Mouse (Mus musculus): ENCODE measurements at regions not wholly inside any gene's neighbourhood (a gene's known extent, or its start where the extent isn't known, plus 50 kb on each side); places are given as distances from the start of the nearest gene placed in this dataset.

DNA sequence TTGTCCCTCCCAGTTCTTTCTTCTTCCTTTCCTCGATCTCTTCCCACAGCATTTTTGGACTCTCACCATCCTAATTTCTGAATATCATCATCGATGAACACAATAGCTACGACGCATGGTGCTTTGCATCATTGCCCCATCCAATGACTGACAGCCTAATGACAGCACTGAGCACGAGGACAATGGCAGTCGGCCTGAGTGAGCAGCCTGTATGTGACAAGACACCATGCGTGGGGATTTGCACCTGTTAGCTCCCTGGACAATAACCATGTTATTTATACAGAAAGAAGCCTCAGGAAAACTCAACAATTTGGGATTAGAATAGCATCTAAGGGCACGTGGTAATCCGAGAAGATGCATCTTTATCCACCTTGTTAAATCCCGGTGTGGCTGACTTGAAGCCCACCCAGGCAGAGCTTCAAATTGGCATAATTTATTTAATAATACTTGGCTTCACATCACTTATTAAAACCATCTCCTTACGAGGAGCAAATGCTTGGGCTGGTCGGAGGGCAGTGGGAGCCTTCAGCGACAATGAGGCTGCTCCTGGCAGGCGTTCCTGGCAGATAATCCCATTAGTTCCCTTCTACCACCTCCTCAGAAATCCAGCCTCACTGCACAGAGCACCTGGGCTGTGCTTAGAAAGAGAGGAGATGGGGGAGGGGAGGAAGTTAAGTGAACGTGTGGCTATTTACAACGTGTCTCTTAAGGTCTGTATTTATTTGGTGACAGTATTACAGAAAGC is 85.4 kb downstream of the Cxcl12 start:
- Histone ChIP-seq H3K9ac (ENCODE audit: low read depth, low read length) (no peak overlapping the region), H3K9me3 (replicated peaks; ENCODE audit: control insufficient read depth, low read length) (no peaks in the 10 kb centered on the region), H3K27me3 (ENCODE audit: control insufficient read depth, insufficient read depth, low read length) (no peaks in the 10 kb centered on the region), H3K4me2 (no peak overlapping the region), H3K36me3 (ENCODE audit: control insufficient read depth, insufficient read depth, low read length) (no peaks in the 10 kb centered on the region), H3K4me3 (ENCODE audit: low read depth, low read length) (no peak overlapping the region), H3K4me1 (ENCODE audit: control insufficient read depth, insufficient read depth, low read length) (peaks cover 20% of the 10 kb centered on the region), H3K27ac (ENCODE audit: low read depth, low read length) (no peak overlapping the region)
- 56% methylated on average over 16 of the region's 16 CpGs for WGBS (ENCODE audit: insufficient replicate concordance)
- ATAC-seq (replicated peaks; ENCODE audit: insufficient number of reproducible peaks, low FRiP score, low TSS enrichment) = no peak

DNA sequence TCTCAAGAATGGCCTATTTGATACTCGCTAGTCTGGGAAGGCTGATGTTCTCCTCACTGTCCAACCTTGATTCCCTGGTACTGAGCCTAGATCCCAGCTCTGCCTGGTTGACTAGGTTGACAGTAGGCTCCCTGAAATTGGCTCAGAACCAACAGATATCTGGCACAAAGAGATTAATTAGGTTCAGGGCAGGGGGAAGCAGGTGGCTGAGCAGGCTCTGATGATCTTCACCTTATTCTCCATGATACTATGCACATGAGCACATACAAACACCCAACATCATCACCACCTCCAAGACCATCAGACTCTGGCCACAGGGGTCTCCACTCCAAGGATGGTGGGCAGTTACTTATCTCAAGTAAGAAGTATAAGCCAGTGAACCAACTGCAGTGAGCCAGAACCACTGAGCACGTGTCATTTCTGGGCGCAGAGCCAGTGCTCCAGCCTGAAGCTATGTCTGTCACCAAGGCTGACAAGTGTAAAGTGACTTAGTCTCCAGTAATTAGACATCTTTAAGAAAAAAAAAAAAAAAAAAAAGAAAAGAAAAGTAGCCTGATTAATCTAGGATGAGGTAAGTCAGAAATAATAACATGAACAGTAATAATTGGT is 86.4 kb downstream of the Cxcl12 start:
- no peak overlapping the region for H3K9ac ChIP-seq (ENCODE audit: low read depth, low read length)
- no peak overlapping the region for H3K4me3 ChIP-seq (ENCODE audit: low read depth, low read length)
- H3K9me3 ChIP-seq (replicated peaks; ENCODE audit: control insufficient read depth, low read length) = no peaks in the 10 kb centered on the region
- ATAC-seq (replicated peaks; ENCODE audit: insufficient number of reproducible peaks, low FRiP score, low TSS enrichment) = peak; percentile 42; the same call in 1 of the 2 replicates
- 60% methylated on average over 3 of the region's 3 CpGs for WGBS (ENCODE audit: insufficient replicate concordance)
- H3K4me1 ChIP-seq (ENCODE audit: control insufficient read depth, insufficient read depth, low read length) = peaks cover 18% of the 10 kb centered on the region
- 0 out of 2 replicates have a peak overlapping the region, but pooled peaks have one; percentile 12 for H3K27ac ChIP-seq (ENCODE audit: low read depth, low read length)
- H3K27me3 ChIP-seq (ENCODE audit: control insufficient read depth, insufficient read depth, low read length) = no peaks in the 10 kb centered on the region
- H3K36me3 ChIP-seq (ENCODE audit: control insufficient read depth, insufficient read depth, low read length) = no peaks in the 10 kb centered on the region
- H3K4me2 ChIP-seq = no peak overlapping the region

DNA sequence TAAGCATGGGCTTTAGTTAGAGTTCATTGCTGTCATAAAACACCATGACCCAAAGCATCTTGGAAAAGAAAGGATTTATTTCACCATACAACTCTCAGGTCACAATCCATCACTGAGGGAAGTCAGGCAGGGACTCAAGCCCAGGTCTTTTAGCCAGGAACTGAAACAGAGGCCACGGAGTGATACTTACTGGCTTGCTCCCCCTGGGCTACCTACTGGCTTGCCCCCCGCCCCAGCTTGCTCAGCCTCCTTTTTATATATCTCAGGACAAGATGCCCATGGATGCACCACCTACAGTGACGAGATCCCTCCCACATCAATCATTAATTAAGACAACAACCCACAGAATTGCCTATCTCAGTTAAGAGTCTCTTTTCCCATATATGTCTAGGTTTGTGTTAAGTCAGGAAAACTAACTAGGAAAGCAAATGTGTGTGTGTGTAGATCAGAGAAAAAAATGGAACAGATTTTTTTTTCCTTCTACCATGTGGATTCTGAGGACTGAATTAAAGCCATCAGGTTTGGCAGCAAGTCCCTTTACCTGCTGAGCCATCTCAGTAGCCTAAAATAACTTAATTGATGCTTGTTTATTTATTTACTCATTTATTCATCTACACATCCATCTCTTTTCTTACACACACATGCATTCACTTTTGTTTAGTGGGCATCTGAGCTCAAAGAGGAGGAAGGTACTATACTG is 87.2 kb downstream of the Cxcl12 start:
- H3K9ac ChIP-seq (ENCODE audit: low read depth, low read length) = no peak overlapping the region

DNA sequence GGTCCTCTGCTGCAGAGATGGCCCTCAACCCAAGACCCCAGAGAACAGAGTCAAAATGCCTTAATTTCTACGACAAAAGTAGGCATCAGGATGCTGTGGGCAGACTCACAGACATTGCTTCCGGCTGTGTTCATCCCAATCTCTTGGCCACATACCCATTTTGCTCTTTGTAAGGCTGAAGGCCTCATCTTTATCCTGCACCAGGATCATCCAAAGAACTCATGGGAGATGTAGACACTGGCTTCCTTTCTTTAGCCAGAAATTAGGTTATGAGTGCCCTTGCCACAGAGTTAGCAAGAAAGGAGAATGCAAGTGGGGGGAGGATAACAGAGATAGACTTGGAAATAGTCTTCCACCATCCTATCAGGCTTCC is 87.8 kb downstream of the Cxcl12 start:
- Histone ChIP-seq H3K9ac (ENCODE audit: low read depth, low read length) (no peak overlapping the region), H3K27ac (ENCODE audit: low read depth, low read length) (no peak overlapping the region), H3K4me2 (no peak overlapping the region), H3K4me3 (ENCODE audit: low read depth, low read length) (no peak overlapping the region), H3K27me3 (ENCODE audit: control insufficient read depth, insufficient read depth, low read length) (no peaks in the 10 kb centered on the region), H3K36me3 (ENCODE audit: control insufficient read depth, insufficient read depth, low read length) (no peaks in the 10 kb centered on the region), H3K4me1 (ENCODE audit: control insufficient read depth, insufficient read depth, low read length) (peaks cover 18% of the 10 kb centered on the region), H3K9me3 (replicated peaks; ENCODE audit: control insufficient read depth, low read length) (no peaks in the 10 kb centered on the region)
- WGBS (ENCODE audit: insufficient replicate concordance) = 91% methylated on average over 2 of the region's 2 CpGs
- ATAC-seq (replicated peaks; ENCODE audit: insufficient number of reproducible peaks, low FRiP score, low TSS enrichment) = no peak

More for the DNA sequence above, 87.2 kb downstream of the Cxcl12 start:
- H3K27ac ChIP-seq (ENCODE audit: low read depth, low read length) = no peak overlapping the region
- no peaks in the 10 kb centered on the region for H3K36me3 ChIP-seq (ENCODE audit: control insufficient read depth, insufficient read depth, low read length)
- ATAC-seq (replicated peaks; ENCODE audit: insufficient number of reproducible peaks, low FRiP score, low TSS enrichment) = no peak
- peaks cover 18% of the 10 kb centered on the region for H3K4me1 ChIP-seq (ENCODE audit: control insufficient read depth, insufficient read depth, low read length)
- no peak overlapping the region for H3K4me2 ChIP-seq
- no peaks in the 10 kb centered on the region for H3K27me3 ChIP-seq (ENCODE audit: control insufficient read depth, insufficient read depth, low read length)
- no peaks in the 10 kb centered on the region for H3K9me3 ChIP-seq (replicated peaks; ENCODE audit: control insufficient read depth, low read length)
- no peak overlapping the region for H3K4me3 ChIP-seq (ENCODE audit: low read depth, low read length)
- 63% methylated on average over 3 of the region's 3 CpGs for WGBS (ENCODE audit: insufficient replicate concordance)

DNA sequence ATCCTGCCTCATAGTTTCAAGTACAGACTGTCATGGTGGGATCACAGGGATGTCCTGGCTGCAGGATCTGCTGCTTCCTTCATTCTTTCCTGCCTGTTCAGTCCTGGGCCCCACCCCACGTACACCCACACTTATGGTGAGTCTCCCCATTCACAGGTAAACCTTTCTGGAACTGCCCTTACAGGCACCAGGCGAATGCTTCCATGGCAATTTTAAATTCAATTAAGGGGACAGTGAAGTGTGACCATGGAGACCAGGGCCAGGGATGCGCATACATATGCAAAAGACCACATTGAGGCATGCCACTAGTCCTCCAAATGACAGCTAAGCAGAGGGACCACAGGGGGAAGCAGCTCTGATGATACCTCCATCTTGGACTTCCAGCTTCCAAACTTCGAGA is 89.3 kb downstream of the Cxcl12 start:
- Histone ChIP-seq H3K4me2 (no peak overlapping the region), H3K9me3 (replicated peaks; ENCODE audit: control insufficient read depth, low read length) (no peaks in the 10 kb centered on the region), H3K4me3 (ENCODE audit: low read depth, low read length) (no peak overlapping the region), H3K27me3 (ENCODE audit: control insufficient read depth, insufficient read depth, low read length) (no peaks in the 10 kb centered on the region), H3K36me3 (ENCODE audit: control insufficient read depth, insufficient read depth, low read length) (no peaks in the 10 kb centered on the region), H3K9ac (ENCODE audit: low read depth, low read length) (no peak overlapping the region), H3K4me1 (ENCODE audit: control insufficient read depth, insufficient read depth, low read length) (peaks cover 9% of the 10 kb centered on the region), H3K27ac (ENCODE audit: low read depth, low read length) (no peak overlapping the region)
- 80% methylated on average over 4 of the region's 4 CpGs for WGBS (ENCODE audit: insufficient replicate concordance)
- ATAC-seq (replicated peaks; ENCODE audit: insufficient number of reproducible peaks, low FRiP score, low TSS enrichment) = no peak

DNA sequence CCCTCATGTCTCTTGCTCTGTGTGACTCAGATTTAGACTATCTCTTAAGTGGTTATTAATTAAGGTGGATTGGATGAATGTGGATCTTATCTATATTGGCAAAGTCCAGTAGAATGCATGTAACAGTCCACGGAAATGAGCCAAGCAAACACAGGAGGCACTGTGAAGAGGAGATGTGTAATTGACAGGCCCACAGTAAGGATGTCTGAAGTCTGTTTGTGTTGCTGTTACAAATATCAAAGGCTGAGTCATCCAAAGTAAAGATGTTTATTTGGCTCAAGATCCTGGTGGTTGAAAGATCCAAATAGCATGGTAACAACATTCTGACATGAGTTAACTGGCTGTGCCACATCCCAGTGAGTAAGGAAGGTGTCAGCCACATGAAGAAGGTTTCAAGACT is 99.6 kb downstream of the Cxcl12 start:
- H3K4me1 ChIP-seq (ENCODE audit: control insufficient read depth, insufficient read depth, low read length) = peaks cover 4% of the 10 kb centered on the region
- 64% methylated on average over 1 of the region's 1 CpGs for WGBS (ENCODE audit: insufficient replicate concordance)
- H3K4me3 ChIP-seq (ENCODE audit: low read depth, low read length) = no peak overlapping the region
- H3K27me3 ChIP-seq (ENCODE audit: control insufficient read depth, insufficient read depth, low read length) = no peaks in the 10 kb centered on the region
- H3K36me3 ChIP-seq (ENCODE audit: control insufficient read depth, insufficient read depth, low read length) = no peaks in the 10 kb centered on the region
- no peaks in the 10 kb centered on the region for H3K9me3 ChIP-seq (replicated peaks; ENCODE audit: control insufficient read depth, low read length)
- no peak overlapping the region for H3K9ac ChIP-seq (ENCODE audit: low read depth, low read length)
- no peak for ATAC-seq (replicated peaks; ENCODE audit: insufficient number of reproducible peaks, low FRiP score, low TSS enrichment)
- H3K4me2 ChIP-seq = no peak overlapping the region
- H3K27ac ChIP-seq (ENCODE audit: low read depth, low read length) = no peak overlapping the region

DNA sequence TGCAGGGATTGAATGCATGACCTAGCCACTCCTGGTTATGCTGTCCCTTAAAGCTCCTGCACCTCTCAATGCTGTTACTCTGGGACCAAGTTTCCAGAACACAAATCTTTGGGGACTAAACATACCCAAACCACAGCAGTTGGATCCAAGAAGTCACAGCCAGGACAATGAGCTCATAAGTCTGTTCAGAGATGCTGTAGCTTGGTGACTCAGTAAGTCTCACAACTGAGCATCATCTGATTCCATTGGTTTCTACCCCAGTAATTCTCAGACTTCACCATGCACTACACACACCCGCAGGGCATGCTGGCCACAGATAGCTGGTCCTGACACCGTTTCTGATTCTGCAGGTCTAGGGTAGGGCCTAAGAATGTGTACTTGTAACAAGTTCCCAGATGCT is 100.0 kb downstream of the Cxcl12 start:
- no peaks in the 10 kb centered on the region for H3K27me3 ChIP-seq (ENCODE audit: control insufficient read depth, insufficient read depth, low read length)
- peaks cover 4% of the 10 kb centered on the region for H3K4me1 ChIP-seq (ENCODE audit: control insufficient read depth, insufficient read depth, low read length)
- no peak for ATAC-seq (replicated peaks; ENCODE audit: insufficient number of reproducible peaks, low FRiP score, low TSS enrichment)
- H3K27ac ChIP-seq (ENCODE audit: low read depth, low read length) = no peak overlapping the region
- H3K9me3 ChIP-seq (replicated peaks; ENCODE audit: control insufficient read depth, low read length) = no peaks in the 10 kb centered on the region
- no peak overlapping the region for H3K4me3 ChIP-seq (ENCODE audit: low read depth, low read length)
- no peak overlapping the region for H3K4me2 ChIP-seq
- 68% methylated on average over 2 of the region's 2 CpGs for WGBS (ENCODE audit: insufficient replicate concordance)
- H3K9ac ChIP-seq (ENCODE audit: low read depth, low read length) = no peak overlapping the region
- no peaks in the 10 kb centered on the region for H3K36me3 ChIP-seq (ENCODE audit: control insufficient read depth, insufficient read depth, low read length)

DNA sequence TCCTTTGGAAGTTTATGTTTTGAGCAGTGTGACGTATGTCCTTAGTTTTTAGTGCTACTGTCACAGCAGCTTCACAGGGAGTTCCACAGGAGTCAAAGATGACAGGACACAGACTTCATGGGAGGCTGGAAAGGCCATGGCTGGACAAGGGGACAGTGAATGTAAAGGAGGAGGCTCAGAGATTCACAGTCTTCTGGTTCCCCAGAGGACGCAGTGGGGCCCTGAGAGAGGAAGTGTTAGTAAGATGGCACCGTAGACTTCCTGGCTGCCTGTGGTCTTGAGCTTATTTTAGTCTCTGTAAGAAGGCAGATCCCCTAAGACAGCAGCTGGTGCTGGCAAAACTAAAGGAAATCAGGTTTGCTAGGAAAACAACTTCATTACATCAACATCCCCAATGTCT is 101.9 kb downstream of the Cxcl12 start:
- Histone ChIP-seq H3K4me2 (no peak overlapping the region), H3K9me3 (replicated peaks; ENCODE audit: control insufficient read depth, low read length) (no peaks in the 10 kb centered on the region), H3K27me3 (ENCODE audit: control insufficient read depth, insufficient read depth, low read length) (no peaks in the 10 kb centered on the region), H3K27ac (ENCODE audit: low read depth, low read length) (no peak overlapping the region), H3K4me1 (ENCODE audit: control insufficient read depth, insufficient read depth, low read length) (peaks cover 4% of the 10 kb centered on the region), H3K9ac (ENCODE audit: low read depth, low read length) (no peak overlapping the region), H3K4me3 (ENCODE audit: low read depth, low read length) (no peak overlapping the region), H3K36me3 (ENCODE audit: control insufficient read depth, insufficient read depth, low read length) (no peaks in the 10 kb centered on the region)
- 72% methylated on average over 3 of the region's 3 CpGs for WGBS (ENCODE audit: insufficient replicate concordance)
- ATAC-seq (replicated peaks; ENCODE audit: insufficient number of reproducible peaks, low FRiP score, low TSS enrichment) = no peak

Measured in heart, embryonic 11.5 days (tissue).